Mouse (Mus musculus): ENCODE measurements around the gene Map2k7. TPM values are rescaled to one million over a fixed set of nuclear protein-coding genes. Genes with fewer than 3 reads are reported as not detected.

Map2k7 gene
- polyA plus RNA-seq (2015; fragmentation: Nextera tagmentation; extraction: Ambion mirVana): 29.8 and 34.0 TPM in 2 replicates

GRCm38 (mm10) chr8:4238434-4239192 is at the start of gene Map2k7, which contains the start of gene Gm49320:
Gene Map2k7, plus strand, starts transcription at chr8:4238740.
Gene Gm49320, plus strand, starts transcription at chr8:4238865.
- WGBS: 0% methylated on average over 62 of the region's 71 CpGs
- ATAC-seq (ENCODE audit: insufficient number of reproducible peaks, insufficient read depth, low FRiP score, low TSS enrichment, low read depth): peak; percentile 93

DNA sequence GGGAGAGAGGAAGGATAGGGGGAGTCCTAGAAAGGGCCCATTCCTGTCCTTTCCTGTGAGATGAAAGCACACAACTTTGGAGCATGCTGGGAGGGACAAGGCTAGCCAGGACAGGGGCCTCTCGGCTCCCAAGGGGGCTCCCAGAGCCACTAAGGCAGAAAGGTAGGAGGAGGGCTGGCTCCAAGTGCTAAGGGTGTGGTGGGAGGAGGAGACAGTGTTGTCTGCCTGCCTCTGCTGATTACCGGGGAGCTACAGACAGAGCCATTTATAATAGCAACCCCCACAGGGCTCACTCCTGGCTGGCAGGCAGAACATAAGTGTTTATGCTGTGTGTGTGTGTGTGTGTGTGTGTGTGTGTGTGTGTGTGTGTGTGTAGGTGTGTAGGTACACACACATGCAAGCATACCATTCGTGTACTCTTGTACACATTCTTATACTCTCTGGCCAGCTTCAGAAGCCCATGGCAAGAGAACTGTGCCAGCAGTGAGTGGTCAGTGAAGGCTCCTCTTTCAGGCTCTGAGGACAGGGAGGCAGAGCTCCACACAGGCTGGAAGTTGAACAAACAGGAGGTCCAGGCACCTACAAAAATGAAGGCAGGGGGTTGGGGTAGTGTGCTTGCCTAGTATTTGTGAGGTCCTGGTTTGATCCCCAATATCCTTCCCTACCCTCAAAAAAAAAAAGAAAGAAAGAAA is 49.4 kb upstream of the Map2k7 start:
- WGBS: 34% methylated on average over 3 of the region's 3 CpGs
- Histone ChIP-seq H3K4me3 (no peak overlapping the region), H3K27ac (no peak overlapping the region), H3K36me3 (peaks cover 53% of the 10 kb centered on the region), H3K9me3 (no peaks in the 10 kb centered on the region), H3K27me3 (no peaks in the 10 kb centered on the region), H3K4me2 (no peak overlapping the region), H3K4me1 (peaks cover 10% of the 10 kb centered on the region), H3K9ac (no peak overlapping the region)
- ATAC-seq (ENCODE audit: insufficient number of reproducible peaks, insufficient read depth, low FRiP score, low TSS enrichment, low read depth): no peak

More at GRCm38 (mm10) chr8:4238434-4239192, at the start of gene Map2k7, which contains the start of gene Gm49320:
- no peaks in the 10 kb centered on the region for H3K27me3 ChIP-seq
- peak within 1 kb of the TSS; percentile 85 for H3K9ac ChIP-seq
- H3K36me3 ChIP-seq: peaks cover 20% of the 10 kb centered on the region
- peak within 1 kb of the TSS; percentile 89 for H3K4me2 ChIP-seq
- peaks cover 25% of the 10 kb centered on the region for H3K4me1 ChIP-seq
- H3K27ac ChIP-seq: peak within 1 kb of the TSS; percentile 97
- no peaks in the 10 kb centered on the region for H3K9me3 ChIP-seq
- peak within 1 kb of the TSS; percentile 79 for H3K4me3 ChIP-seq

DNA sequence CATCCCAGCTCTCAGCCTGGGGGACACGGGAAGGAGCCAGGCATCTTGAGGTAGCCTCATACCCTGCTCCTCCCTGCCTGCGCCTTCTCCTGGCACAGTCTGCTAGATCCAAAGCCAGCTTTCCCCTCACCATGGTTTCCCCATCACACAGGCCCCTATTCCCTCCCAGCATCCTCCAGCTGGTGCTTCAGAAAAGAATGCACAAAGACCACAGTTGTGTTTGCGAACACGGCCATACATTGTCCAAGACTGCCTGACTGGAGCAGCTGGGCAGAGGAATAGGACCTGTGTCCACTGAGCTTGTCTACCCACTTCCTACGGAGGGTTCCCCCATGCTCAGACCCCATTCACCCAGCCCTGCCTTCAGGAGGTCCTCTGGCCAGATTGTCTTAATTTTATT is 46.2 kb upstream of the Map2k7 start:
- Histone ChIP-seq H3K4me1 (peaks cover 10% of the 10 kb centered on the region), H3K27ac (peak overlapping the region; percentile 58; the same call in 1 of the 2 replicates), H3K27me3 (no peaks in the 10 kb centered on the region), H3K4me2 (no peak overlapping the region), H3K36me3 (peaks cover 42% of the 10 kb centered on the region), H3K9ac (no peak overlapping the region), H3K4me3 (no peak overlapping the region), H3K9me3 (no peaks in the 10 kb centered on the region)
- WGBS: 53% methylated on average over 5 of the region's 5 CpGs
- no peak for ATAC-seq (ENCODE audit: insufficient number of reproducible peaks, insufficient read depth, low FRiP score, low TSS enrichment, low read depth)

DNA sequence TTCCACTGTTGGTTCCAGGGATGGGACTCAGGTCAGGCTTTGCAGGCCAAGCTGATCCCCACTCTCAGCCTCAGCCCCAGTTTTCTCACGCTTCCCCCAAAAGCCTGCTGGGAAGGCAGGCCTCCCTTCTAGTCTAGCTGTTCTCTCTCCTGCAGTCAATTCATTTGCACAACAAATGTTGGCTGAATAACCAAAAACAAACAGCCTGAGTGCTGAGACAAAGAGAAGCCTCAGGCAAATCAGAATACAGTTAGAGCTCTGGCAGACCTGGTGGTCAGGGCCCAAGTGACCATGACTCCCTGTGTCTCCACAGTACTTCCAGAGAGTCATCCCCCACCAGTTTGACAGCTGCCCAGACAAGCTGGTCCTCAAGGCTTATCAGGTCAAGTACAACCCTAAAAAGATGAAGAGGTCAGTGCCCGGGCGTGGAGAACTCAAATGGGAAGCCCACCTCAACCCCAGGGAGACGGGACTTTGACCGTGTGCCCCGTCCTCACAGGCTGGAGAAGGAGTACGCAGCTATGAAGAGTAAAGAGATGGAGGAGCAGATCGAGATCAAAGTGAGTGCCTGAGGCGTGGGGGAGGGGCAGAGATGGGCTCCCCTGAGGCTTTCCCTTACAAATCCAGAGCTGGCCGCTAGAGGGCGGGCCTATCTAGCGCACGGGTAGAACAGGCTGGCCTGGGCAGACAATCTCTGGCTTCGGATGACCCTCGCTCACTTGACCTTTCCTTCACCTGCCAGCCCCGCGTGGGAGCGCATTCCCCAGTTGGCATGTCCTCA is 45.5 kb upstream of the Map2k7 start:
- ATAC-seq (ENCODE audit: insufficient number of reproducible peaks, insufficient read depth, low FRiP score, low TSS enrichment, low read depth): peak; percentile 65
- H3K36me3 ChIP-seq: peaks cover 40% of the 10 kb centered on the region
- H3K4me2 ChIP-seq: peak overlapping the region; percentile 30
- peaks cover 10% of the 10 kb centered on the region for H3K4me1 ChIP-seq
- no peak overlapping the region for H3K9ac ChIP-seq
- 9% methylated on average over 18 of the region's 18 CpGs for WGBS
- H3K27ac ChIP-seq: peak overlapping the region; percentile 58; the same call in 1 of the 2 replicates
- H3K9me3 ChIP-seq: no peaks in the 10 kb centered on the region
- no peak overlapping the region for H3K4me3 ChIP-seq
- no peaks in the 10 kb centered on the region for H3K27me3 ChIP-seq

- ATAC-seq (ENCODE audit: insufficient number of reproducible peaks, insufficient read depth, low FRiP score, low TSS enrichment, low read depth): no peak
- Histone ChIP-seq H3K9me3 (no peaks in the 10 kb centered on the region), H3K4me2 (peak overlapping the region; percentile 30), H3K9ac (no peak overlapping the region), H3K4me3 (no peak overlapping the region), H3K36me3 (peaks cover 35% of the 10 kb centered on the region), H3K4me1 (peaks cover 10% of the 10 kb centered on the region), H3K27ac (no peak overlapping the region), H3K27me3 (no peaks in the 10 kb centered on the region)
- WGBS: 54% methylated on average over 7 of the region's 7 CpGs
Observed at GRCm38 (mm10) chr8:4193588-4193894, 45.0 kb upstream of the Map2k7 start.

GRCm38 (mm10) chr8:4201321-4201720 is 37.2 kb upstream of the Map2k7 start:
- ATAC-seq (ENCODE audit: insufficient number of reproducible peaks, insufficient read depth, low FRiP score, low TSS enrichment, low read depth): no peak
- Histone ChIP-seq H3K9me3 (no peaks in the 10 kb centered on the region), H3K9ac (no peak overlapping the region), H3K4me3 (no peak overlapping the region), H3K36me3 (peaks cover 63% of the 10 kb centered on the region), H3K27ac (no peak overlapping the region), H3K4me2 (no peak overlapping the region), H3K4me1 (peaks cover 6% of the 10 kb centered on the region), H3K27me3 (peaks cover 29% of the 10 kb centered on the region)
- WGBS: 55% methylated on average over 2 of the region's 2 CpGs

GRCm38 (mm10) chr8:4205246-4206123 is 33.1 kb upstream of the Map2k7 start:
- Histone ChIP-seq H3K27me3 (peaks cover 44% of the 10 kb centered on the region), H3K9ac (0 out of 2 replicates have a peak overlapping the region, but pooled peaks have one; percentile 51), H3K4me2 (peak overlapping the region; percentile 36), H3K4me3 (no peak overlapping the region), H3K9me3 (0 out of 2 replicates have a peak, but pooled peaks cover 5% of the 10 kb centered on the region), H3K27ac (no peak overlapping the region), H3K36me3 (peaks cover 74% of the 10 kb centered on the region), H3K4me1 (peaks cover 12% of the 10 kb centered on the region)
- ATAC-seq (ENCODE audit: insufficient number of reproducible peaks, insufficient read depth, low FRiP score, low TSS enrichment, low read depth): 0 out of 2 replicates have a peak, but pooled peaks have one; percentile 15
- 19% methylated on average over 38 of the region's 38 CpGs for WGBS

GRCm38 (mm10) chr8:4206182-4207015 is 32.1 kb upstream of the Map2k7 start:
- peaks cover 70% of the 10 kb centered on the region for H3K36me3 ChIP-seq
- H3K27ac ChIP-seq: no peak overlapping the region
- 0 out of 2 replicates have a peak, but pooled peaks cover 5% of the 10 kb centered on the region for H3K9me3 ChIP-seq
- H3K27me3 ChIP-seq: peaks cover 44% of the 10 kb centered on the region
- H3K4me3 ChIP-seq: peak overlapping the region; percentile 6; the same call in 1 of the 2 replicates
- peaks cover 12% of the 10 kb centered on the region for H3K4me1 ChIP-seq
- peak overlapping the region; percentile 51; the same call in 1 of the 2 replicates for H3K9ac ChIP-seq
- WGBS: 17% methylated on average over 44 of the region's 44 CpGs
- ATAC-seq (ENCODE audit: insufficient number of reproducible peaks, insufficient read depth, low FRiP score, low TSS enrichment, low read depth): no peak
- peak overlapping the region; percentile 36 for H3K4me2 ChIP-seq

DNA sequence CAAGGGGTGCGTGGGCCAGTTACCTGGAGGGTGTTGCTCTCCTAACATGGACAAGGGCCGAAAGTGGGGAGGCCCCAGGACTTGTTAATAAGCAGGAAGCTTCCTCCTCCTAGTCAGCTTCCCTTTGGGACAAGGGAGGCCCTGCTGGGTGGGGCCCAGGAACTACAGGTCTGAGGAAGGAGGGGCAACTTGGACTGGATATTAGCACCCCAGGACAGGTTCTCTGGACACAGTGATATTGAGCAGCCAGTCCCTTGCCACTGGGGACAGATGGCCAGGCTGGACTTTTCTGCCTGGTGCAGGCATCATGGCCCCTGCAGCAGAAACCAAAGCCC is 31.6 kb upstream of the Map2k7 start:
- 0 out of 2 replicates have a peak overlapping the region, but pooled peaks have one; percentile 6 for H3K4me3 ChIP-seq
- H3K4me1 ChIP-seq: peaks cover 12% of the 10 kb centered on the region
- 0 out of 2 replicates have a peak, but pooled peaks cover 5% of the 10 kb centered on the region for H3K9me3 ChIP-seq
- no peak for ATAC-seq (ENCODE audit: insufficient number of reproducible peaks, insufficient read depth, low FRiP score, low TSS enrichment, low read depth)
- peak overlapping the region; percentile 51; the same call in 1 of the 2 replicates for H3K9ac ChIP-seq
- H3K36me3 ChIP-seq: peaks cover 69% of the 10 kb centered on the region
- peaks cover 44% of the 10 kb centered on the region for H3K27me3 ChIP-seq
- H3K27ac ChIP-seq: no peak overlapping the region
- 64% methylated on average over 2 of the region's 2 CpGs for WGBS
- no peak overlapping the region for H3K4me2 ChIP-seq

DNA sequence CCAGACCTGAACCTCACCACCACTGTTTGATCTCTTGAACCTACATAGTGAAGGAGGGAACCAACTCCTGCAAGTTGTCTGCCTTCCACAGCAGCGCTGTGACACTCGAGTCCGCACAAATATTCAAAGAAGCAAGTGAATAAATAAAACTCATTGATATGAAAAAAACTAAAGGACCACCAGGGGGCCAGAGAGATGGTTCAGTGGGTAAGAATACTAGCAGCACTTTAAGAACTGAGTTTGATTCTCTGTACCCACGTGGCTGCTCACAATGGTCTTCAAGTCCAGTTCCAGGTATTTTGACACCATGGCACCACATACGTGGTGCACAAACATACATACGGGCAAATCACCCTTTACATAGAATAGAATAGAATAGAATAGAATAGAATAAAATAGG is 27.4 kb upstream of the Map2k7 start:
- H3K9ac ChIP-seq: no peak overlapping the region
- no peak overlapping the region for H3K4me2 ChIP-seq
- WGBS: 83% methylated on average over 6 of the region's 6 CpGs
- no peak for ATAC-seq (ENCODE audit: insufficient number of reproducible peaks, insufficient read depth, low FRiP score, low TSS enrichment, low read depth)
- H3K27ac ChIP-seq: no peak overlapping the region
- peaks cover 29% of the 10 kb centered on the region for H3K36me3 ChIP-seq
- H3K27me3 ChIP-seq: peaks cover 40% of the 10 kb centered on the region
- 0 out of 2 replicates have a peak, but pooled peaks cover 5% of the 10 kb centered on the region for H3K9me3 ChIP-seq
- H3K4me3 ChIP-seq: no peak overlapping the region
- H3K4me1 ChIP-seq: peaks cover 31% of the 10 kb centered on the region

Data from embryonic facial prominence, embryonic 13.5 days (tissue).